Mouse (Mus musculus): ENCODE measurements at regions not wholly inside any gene's neighbourhood (a gene's known extent, or its start where the extent isn't known, plus 50 kb on each side); places are given as distances from the start of the nearest gene placed in this dataset.

DNA sequence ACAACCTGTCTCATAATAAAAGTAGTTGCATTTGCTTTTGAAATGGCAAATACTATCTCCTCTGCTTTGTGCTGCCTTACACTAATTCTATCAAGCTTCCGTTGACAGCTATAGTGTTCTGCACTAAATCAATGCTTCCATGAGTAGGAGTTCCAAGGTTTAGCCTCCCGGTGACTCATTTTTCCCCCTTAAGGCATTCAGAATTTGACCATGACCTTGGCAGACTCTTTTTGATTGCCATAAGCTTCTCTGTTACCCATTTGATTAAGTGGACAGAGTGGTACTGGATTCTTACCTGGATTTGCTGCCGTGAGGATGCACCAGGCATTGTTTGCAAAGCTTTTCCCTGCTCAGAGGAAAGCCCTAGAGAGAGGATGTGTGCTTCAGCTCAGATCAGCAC lies 66.5 kb upstream of the Sel1l start:
- ChIA-PET POLR2A (no interaction called here), CTCF (no interaction called here)

DNA sequence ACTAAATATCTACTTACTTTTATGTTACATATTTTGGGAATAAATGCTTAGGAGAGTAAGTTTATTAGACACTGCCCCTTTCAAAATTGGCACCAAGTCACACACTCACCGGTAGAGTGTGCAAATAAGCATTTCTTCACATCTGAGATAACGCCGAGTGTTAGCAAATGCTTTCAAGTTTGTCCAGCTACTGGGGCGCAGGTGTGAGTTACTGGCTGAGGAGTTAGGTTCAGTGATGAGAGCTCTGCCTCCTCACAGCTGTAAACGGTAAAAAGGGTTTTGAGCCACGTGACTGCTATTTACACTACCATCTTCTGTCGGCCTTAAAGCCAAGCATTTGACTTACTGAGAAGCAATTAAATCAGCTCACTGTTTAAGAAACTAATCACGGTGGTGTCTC lies 61.6 kb upstream of the Sel1l start:
- CTCF ChIA-PET, result no interaction called here
- POLR2A ChIA-PET, result interaction anchor here in 1 of 4 experiments (0.6 kb wide), 1 partner anchor 12 kb away, joined by 4 read pairs; no protein-coding TSS in a partner anchor
